Mouse (Mus musculus) CD8-positive naive resting alpha-beta T cell, adult 2 months (primary cell): ENCODE results near the gene Gm19426.

Source experiments
- DNase-seq, 2 experiments: peaks; one replicate each; pipeline ENCODE4 v3.0.0; 2022; ENCODE audit warnings: low read depth in 2 of 2, low spot score in 2 of 2

Gm19426 gene

GRCm38 (mm10) chr2:84723856-84724255 lies 19.6 kb downstream of the Gm19426 start:
- DNase-seq: no peak

DNA sequence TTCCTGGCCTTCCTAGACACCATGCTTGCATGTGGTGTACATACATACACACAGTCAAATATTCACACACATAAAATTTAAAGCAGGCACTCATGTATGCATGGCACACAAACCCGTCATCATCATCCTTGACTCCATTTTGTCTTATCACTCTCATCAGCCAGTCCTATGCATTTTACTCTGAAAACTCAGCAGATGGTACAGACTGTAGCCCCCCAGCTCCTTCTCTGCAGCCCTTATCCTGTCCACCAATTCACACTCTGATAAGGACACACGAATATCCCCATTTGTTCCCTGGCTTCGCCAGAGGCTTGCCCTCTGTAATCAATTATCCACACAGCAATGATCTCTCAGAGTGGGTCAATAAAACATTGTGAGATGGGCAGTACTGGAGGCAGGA lies 22.3 kb downstream of the Gm19426 start:
- no peak for DNase-seq

- no peak for DNase-seq
Measured at GRCm38 (mm10) chr2:84720718-84721117, 22.7 kb downstream of the Gm19426 start.

DNA sequence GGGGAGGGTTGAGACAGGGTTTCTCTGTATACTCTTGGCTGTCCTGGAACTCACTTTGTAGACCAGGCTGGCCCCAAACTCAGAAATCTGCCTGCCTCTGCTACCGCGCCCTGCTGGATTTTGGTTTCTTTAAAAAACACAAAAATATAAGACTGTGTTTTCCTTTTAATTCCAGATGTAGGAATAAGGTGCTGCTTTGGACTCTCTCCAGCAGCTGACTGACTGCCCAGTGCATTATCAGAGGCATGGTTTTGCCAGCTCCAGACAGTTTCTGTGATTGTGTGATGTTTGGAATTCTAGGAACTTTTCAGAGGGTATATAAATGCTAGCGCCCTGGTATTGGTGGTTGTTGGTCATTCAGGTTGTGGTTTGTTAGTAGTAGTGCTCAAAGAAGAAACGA lies 26.1 kb downstream of the Gm19426 start:
- DNase-seq: no peak

- DNase-seq: no peak
Measured at GRCm38 (mm10) chr2:84716423-84717355, 26.8 kb downstream of the Gm19426 start.

DNA sequence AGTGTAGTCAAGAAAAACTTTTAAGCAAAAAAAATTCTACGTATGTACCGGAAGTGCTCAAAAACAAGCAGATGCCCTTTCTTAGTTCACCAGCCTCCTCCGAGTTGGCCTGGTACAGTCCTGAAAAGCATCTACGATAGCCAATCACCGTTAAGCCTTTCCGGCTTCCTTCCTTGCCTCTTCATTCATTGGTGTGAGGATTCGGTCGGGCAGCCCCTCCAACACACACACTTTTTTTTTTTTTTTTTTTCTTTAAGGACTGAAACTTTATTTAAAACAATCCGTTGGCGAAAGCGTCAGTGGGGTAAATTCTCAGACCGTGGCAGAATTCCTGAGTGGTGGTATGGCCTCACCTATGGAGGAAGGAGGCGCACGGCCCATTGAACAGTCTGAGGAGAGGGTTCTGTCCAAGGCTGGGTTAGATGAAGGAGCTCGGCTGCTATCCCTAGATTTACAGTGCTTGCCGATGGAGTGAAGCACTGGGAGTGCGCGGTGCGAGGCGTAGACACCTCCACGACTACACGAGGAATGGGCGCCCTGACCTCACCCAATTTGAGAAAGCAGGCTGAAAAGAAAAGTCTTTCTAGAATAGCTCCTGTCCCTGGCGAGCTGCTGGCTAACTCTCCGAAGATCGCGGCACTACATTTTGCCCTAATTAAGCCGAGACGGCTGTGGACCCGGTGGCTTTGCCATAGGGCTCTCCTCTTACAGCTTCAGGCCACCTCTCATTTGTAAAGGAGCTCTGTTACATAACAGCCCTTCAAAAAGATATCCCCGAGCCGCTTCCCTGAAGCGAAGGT lies 27.7 kb downstream of the Gm19426 start:
- peak in 1 of 2 experiments; percentile 63 for DNase-seq

DNA sequence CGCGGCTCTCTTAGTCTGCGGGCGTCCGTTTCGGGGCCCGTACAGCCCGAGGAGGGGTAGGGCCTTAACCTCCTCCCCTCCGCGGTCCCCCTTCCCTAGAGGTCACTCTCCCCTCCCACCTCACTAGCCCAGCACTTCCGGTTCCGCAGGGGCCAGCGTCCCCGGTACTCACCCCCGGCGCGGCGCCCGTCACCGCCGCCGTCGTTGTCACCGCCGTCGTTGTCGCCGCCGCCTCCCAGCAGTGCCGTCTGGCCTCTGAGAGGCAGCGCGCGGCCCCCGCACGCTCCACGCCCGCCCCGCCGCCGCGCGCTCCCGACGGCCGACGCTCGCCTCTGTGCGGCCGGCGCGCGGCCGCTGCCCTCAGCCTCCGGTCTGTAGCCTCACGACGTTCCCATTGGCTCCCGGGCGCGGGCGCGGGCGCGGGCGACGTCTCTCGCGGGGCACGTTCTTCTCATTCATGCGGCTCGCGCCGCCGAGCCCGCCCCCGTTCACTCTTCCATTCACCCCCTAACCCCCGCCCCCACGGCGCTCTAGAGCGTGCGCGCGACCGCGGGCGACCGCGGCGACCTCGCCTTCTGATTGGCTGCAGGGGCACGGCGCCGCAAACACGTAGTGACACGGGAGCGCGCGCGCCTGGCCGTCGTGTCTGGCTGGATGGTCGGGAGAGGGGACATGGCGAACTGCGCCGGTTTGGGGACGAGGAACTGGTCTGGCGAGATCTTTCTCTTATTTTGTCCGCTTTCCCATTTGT lies 28.5 kb downstream of the Gm19426 start, which contains the start of gene Zdhhc5:
TSS of gene Zdhhc5 (minus strand) at position 370 of the 751 bp plus-strand sequence.
- peak; percentile 99 for DNase-seq

GRCm38 (mm10) chr2:84714422-84714810 lies 29.0 kb downstream of the Gm19426 start:
- no peak for DNase-seq

DNA sequence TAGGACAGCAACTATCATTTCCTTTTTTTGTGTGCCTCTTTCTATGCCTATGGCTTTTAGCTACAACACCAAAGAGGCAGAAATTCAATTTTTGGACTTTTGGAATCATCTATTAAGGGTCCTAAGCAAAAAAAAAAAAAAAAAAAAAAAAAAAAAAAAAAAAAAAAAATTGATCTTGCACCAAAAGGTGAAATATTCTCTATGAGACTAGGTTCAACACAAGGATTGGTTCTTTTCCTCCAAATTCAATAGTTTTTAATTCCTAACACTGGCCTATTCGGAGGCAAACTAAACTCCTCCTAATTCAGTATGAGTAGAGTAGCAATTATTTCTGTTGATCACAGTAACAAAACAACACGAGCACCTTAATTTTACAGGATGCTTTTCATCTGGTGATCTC lies 31.6 kb downstream of the Gm19426 start:
- no peak for DNase-seq

GRCm38 (mm10) chr2:84707523-84707922 lies 35.9 kb downstream of the Gm19426 start:
- DNase-seq: no peak

DNA sequence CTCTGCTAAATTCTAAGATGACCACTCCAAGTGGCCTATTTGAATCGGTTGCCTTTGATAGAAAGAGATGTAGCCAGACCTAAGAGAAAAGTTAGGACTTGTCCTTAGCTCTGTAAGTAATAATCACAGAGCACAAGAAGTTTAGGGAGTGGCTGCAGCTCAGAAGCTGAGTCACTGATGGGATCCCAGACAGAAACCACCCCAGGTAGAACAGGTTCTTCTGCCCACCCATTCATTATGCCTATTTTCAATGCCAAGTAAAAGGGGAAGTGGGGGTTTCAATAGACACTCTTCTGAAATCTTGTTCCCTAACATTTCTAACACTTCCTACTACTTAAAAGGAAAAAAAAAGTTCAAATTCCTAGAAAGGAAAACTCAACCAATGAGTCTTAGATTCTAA lies 38.2 kb downstream of the Gm19426 start:
- DNase-seq: no peak

- DNase-seq: no peak
Measured at GRCm38 (mm10) chr2:84704329-84704728, 39.1 kb downstream of the Gm19426 start.

- no peak for DNase-seq
Measured at GRCm38 (mm10) chr2:84703497-84703896, 40.0 kb downstream of the Gm19426 start.

- DNase-seq: no peak
Measured at GRCm38 (mm10) chr2:84695007-84695695, 48.3 kb downstream of the Gm19426 start.
